Mouse (Mus musculus) retina, postnatal 7 days (tissue): ENCODE data around the gene Trhde.

Experiments
- DNase-seq: peaks from one replicate; pipeline ENCODE4 v3.0.0-alpha.2; 2012; ENCODE audit warnings: low read depth, low spot score

Trhde gene

GRCm38 (mm10) chr10:114802161-114802651 lies at the start of gene Trhde:
TSS of gene Trhde (minus strand) at chr10:114802307.
- no peak for DNase-seq

GRCm38 (mm10) chr10:114841966-114842365 lies 39.9 kb upstream of the Trhde start:
- no peak for DNase-seq

GRCm38 (mm10) chr10:114841440-114841839 lies 39.3 kb upstream of the Trhde start:
- DNase-seq: no peak

- no peak for DNase-seq
Observed at GRCm38 (mm10) chr10:114831313-114831712, 29.2 kb upstream of the Trhde start.

GRCm38 (mm10) chr10:114808799-114809198 lies 6.7 kb upstream of the Trhde start:
- no peak for DNase-seq

- DNase-seq: no peak
Observed at GRCm38 (mm10) chr10:114805884-114806283, 3.8 kb upstream of the Trhde start.

- no peak for DNase-seq
Observed at GRCm38 (mm10) chr10:114801457-114802160, 498 bp downstream of the Trhde start.

- DNase-seq: no peak
Observed at GRCm38 (mm10) chr10:114800331-114801304, 1.5 kb downstream of the Trhde start.

GRCm38 (mm10) chr10:114799481-114799880 lies 2.6 kb downstream of the Trhde start:
- DNase-seq: no peak

GRCm38 (mm10) chr10:114798788-114799187 lies 3.3 kb downstream of the Trhde start:
- no peak for DNase-seq

- DNase-seq: no peak
Observed at GRCm38 (mm10) chr10:114798218-114798617, 3.9 kb downstream of the Trhde start.

- no peak for DNase-seq
Observed at GRCm38 (mm10) chr10:114797664-114798063, 4.4 kb downstream of the Trhde start.

- no peak for DNase-seq
Observed at GRCm38 (mm10) chr10:114796872-114797271, 5.2 kb downstream of the Trhde start.

GRCm38 (mm10) chr10:114794214-114794613 lies 7.9 kb downstream of the Trhde start:
- DNase-seq: no peak

GRCm38 (mm10) chr10:114765914-114766313 lies 36.2 kb downstream of the Trhde start:
- no peak for DNase-seq

- DNase-seq: no peak
Observed at GRCm38 (mm10) chr10:114762125-114762524, 40.0 kb downstream of the Trhde start.

- DNase-seq: no peak
Observed at GRCm38 (mm10) chr10:114759240-114759639, 42.9 kb downstream of the Trhde start.

- DNase-seq: no peak
Observed at GRCm38 (mm10) chr10:114758614-114759013, 43.5 kb downstream of the Trhde start.

GRCm38 (mm10) chr10:114742755-114743705 lies 59.1 kb downstream of the Trhde start:
- DNase-seq: no peak

GRCm38 (mm10) chr10:114739916-114740315 lies 62.2 kb downstream of the Trhde start:
- no peak for DNase-seq

- DNase-seq: no peak
Observed at GRCm38 (mm10) chr10:114737581-114737980, 64.5 kb downstream of the Trhde start.
